Comparison of ENCODE assay signal across 21 mouse cellular contexts in genomic region chr2:52753573-52754317, GRCm38 (mm10). TPM values are rescaled to one million over a fixed set of nuclear protein-coding genes. Genes with fewer than 3 reads are reported as not detected.
A peak's percentile ranks its signal among the peaks of the same experiment; 100 is the strongest.
DNase-seq lines count a peak whose midpoint lies in the region; ATAC-seq and TF ChIP-seq lines count a peak whose summit lies in the region.
"Had no signal": no experiment of that assay in that cellular context is flagged by ENCODE, and none has a peak within 500 bp of the region (broad histone marks: within the 10 kb centered on the region; RNA-seq: fewer than 3 reads in every experiment).

No protein-coding gene starts in this region.

- no peaks in the 10 kb centered on the region for H3K9me3 ChIP-seq in hindbrain, embryonic 11.5 days (ENCODE audit: control insufficient read depth, low read length)
- H3K9me3 ChIP-seq in hindbrain, embryonic 14.5 days (ENCODE audit: control insufficient read depth, low read length), result no peaks in the 10 kb centered on the region
- no peaks in the 10 kb centered on the region for H3K9me3 ChIP-seq in midbrain, embryonic 11.5 days (ENCODE audit: control insufficient read depth, low read length)
- H3K9me3 ChIP-seq in midbrain, embryonic 15.5 days, result no peaks in the 10 kb centered on the region
- no peaks in the 10 kb centered on the region for H3K9me3 ChIP-seq in midbrain, postnatal 0 days (ENCODE audit: low read length)
- H3K9me3 ChIP-seq: embryonic facial prominence, embryonic 13.5 days; heart, embryonic 10.5 days; limb, embryonic 13.5 days had no signal

- no peak overlapping the region for H3K9ac ChIP-seq in hindbrain, embryonic 11.5 days (ENCODE audit: low read depth, low read length)
- no peak overlapping the region for H3K9ac ChIP-seq in hindbrain, embryonic 14.5 days
- no peak overlapping the region for H3K9ac ChIP-seq in midbrain, embryonic 11.5 days (ENCODE audit: low read length)
- H3K9ac ChIP-seq in midbrain, embryonic 15.5 days, result no peak overlapping the region
- H3K9ac ChIP-seq in midbrain, postnatal 0 days (replicated peaks; ENCODE audit: low read length, poor library complexity, severe bottlenecking), result no peak overlapping the region
- H3K9ac ChIP-seq: embryonic facial prominence, embryonic 13.5 days; limb, embryonic 13.5 days; liver, embryonic 14.5 days; lung, embryonic 14.5 days had no signal

- DNase-seq in hindbrain, embryonic 11.5 days (ENCODE audit: low spot score), result peak; percentile 42
- DNase-seq in hindbrain, embryonic 14.5 days (ENCODE audit: low spot score), result no peak
- DNase-seq in midbrain, embryonic 11.5 days (ENCODE audit: low spot score, missing footprints), result peak; percentile 89
- DNase-seq in embryo, embryonic 10.5 days (ENCODE audit: low spot score), result peak; percentile 56
- DNase-seq in midbrain, postnatal 0 days (ENCODE audit: low spot score), result peak; percentile 32
- no peak for DNase-seq in cerebellum, adult 11 months
- DNase-seq in layer of hippocampus, adult 9-11 months, result no peak
- DNase-seq: adrenal gland, postnatal 14 days; cerebellum, adult 9-10 months; kidney, postnatal 36 days; lung, embryonic 14.5 days; right cerebral cortex, postnatal 14 days had no signal

- no peak overlapping the region for H3K27ac ChIP-seq in hindbrain, embryonic 11.5 days (ENCODE audit: low read depth, low read length)
- H3K27ac ChIP-seq in hindbrain, embryonic 14.5 days, result no peak overlapping the region
- peak overlapping the region; percentile 44; the same call in 1 of the 2 replicates for H3K27ac ChIP-seq in midbrain, embryonic 11.5 days (ENCODE audit: low read depth, low read length)
- no peak overlapping the region for H3K27ac ChIP-seq in midbrain, embryonic 15.5 days
- no peak overlapping the region for H3K27ac ChIP-seq in midbrain, postnatal 0 days (ENCODE audit: low read depth, low read length)
- H3K27ac ChIP-seq: embryonic facial prominence, embryonic 13.5 days; heart, embryonic 10.5 days; limb, embryonic 13.5 days; liver, embryonic 14.5 days had no signal

- H3K4me3 ChIP-seq in hindbrain, embryonic 11.5 days (ENCODE audit: low read depth, low read length), result no peak overlapping the region
- no peak overlapping the region for H3K4me3 ChIP-seq in hindbrain, embryonic 14.5 days (replicated peaks; ENCODE audit: low read length)
- H3K4me3 ChIP-seq in midbrain, embryonic 11.5 days (ENCODE audit: low read depth, low read length), result no peak overlapping the region
- no peak overlapping the region for H3K4me3 ChIP-seq in midbrain, embryonic 15.5 days
- H3K4me3 ChIP-seq in midbrain, postnatal 0 days (ENCODE audit: low read depth, low read length), result no peak overlapping the region
- H3K4me3 ChIP-seq: embryonic facial prominence, embryonic 13.5 days; erythroblast, embryonic 14.5 days; heart, embryonic 10.5 days; limb, embryonic 13.5 days had no signal

- peak; percentile 65 for ATAC-seq in hindbrain, embryonic 11.5 days (ENCODE audit: low FRiP score)
- no peak for ATAC-seq in hindbrain, embryonic 14.5 days (ENCODE audit: low FRiP score)
- peak; percentile 86 for ATAC-seq in midbrain, embryonic 11.5 days (ENCODE audit: low FRiP score)
- no peak for ATAC-seq in midbrain, embryonic 15.5 days (replicated peaks)
- ATAC-seq in midbrain, postnatal 0 days (ENCODE audit: low FRiP score), result no peak
- ATAC-seq: activated CD4-positive, CD25-positive, alpha-beta regulatory T cell, adult 4 months; forebrain, embryonic 14.5 days; intestine, embryonic 16.5 days had no signal

- no peak overlapping the region for H3K4me2 ChIP-seq in hindbrain, embryonic 11.5 days (replicated peaks; ENCODE audit: low read depth, low read length)
- no peak overlapping the region for H3K4me2 ChIP-seq in hindbrain, embryonic 14.5 days (replicated peaks)
- H3K4me2 ChIP-seq in midbrain, embryonic 11.5 days, result no peak overlapping the region
- no peak overlapping the region for H3K4me2 ChIP-seq in midbrain, embryonic 15.5 days
- no peak overlapping the region for H3K4me2 ChIP-seq in midbrain, postnatal 0 days (ENCODE audit: low read depth, low read length, poor library complexity, severe bottlenecking)
- H3K4me2 ChIP-seq: embryonic facial prominence, embryonic 13.5 days; limb, embryonic 13.5 days; lung, embryonic 14.5 days had no signal

- H3K4me1 ChIP-seq in hindbrain, embryonic 11.5 days (replicated peaks; ENCODE audit: control insufficient read depth, insufficient read depth, low read length), result no peaks in the 10 kb centered on the region
- H3K4me1 ChIP-seq in hindbrain, embryonic 14.5 days (replicated peaks; ENCODE audit: control insufficient read depth, insufficient read depth, low read length), result no peaks in the 10 kb centered on the region
- peaks cover 3% of the 10 kb centered on the region for H3K4me1 ChIP-seq in midbrain, embryonic 11.5 days (ENCODE audit: control insufficient read depth, insufficient read depth, low read length)
- H3K4me1 ChIP-seq in midbrain, embryonic 15.5 days, result no peaks in the 10 kb centered on the region
- H3K4me1 ChIP-seq in midbrain, postnatal 0 days (ENCODE audit: insufficient read depth, low read length), result no peaks in the 10 kb centered on the region
- H3K4me1 ChIP-seq: embryonic facial prominence, embryonic 13.5 days; heart, embryonic 10.5 days; limb, embryonic 13.5 days had no signal

- H3K36me3 ChIP-seq in hindbrain, embryonic 11.5 days (ENCODE audit: control insufficient read depth, insufficient read depth, low read length), result no peaks in the 10 kb centered on the region
- H3K36me3 ChIP-seq in hindbrain, embryonic 14.5 days (replicated peaks; ENCODE audit: control insufficient read depth, insufficient read depth), result no peaks in the 10 kb centered on the region
- no peaks in the 10 kb centered on the region for H3K36me3 ChIP-seq in midbrain, embryonic 11.5 days (ENCODE audit: control insufficient read depth, insufficient read depth, low read length)
- H3K36me3 ChIP-seq in midbrain, embryonic 15.5 days (replicated peaks), result no peaks in the 10 kb centered on the region
- no peaks in the 10 kb centered on the region for H3K36me3 ChIP-seq in midbrain, postnatal 0 days (ENCODE audit: insufficient read depth, low read length)
- H3K36me3 ChIP-seq: embryonic facial prominence, embryonic 13.5 days; heart, embryonic 10.5 days; limb, embryonic 13.5 days had no signal

- no peaks in the 10 kb centered on the region for H3K27me3 ChIP-seq in hindbrain, embryonic 11.5 days (ENCODE audit: control insufficient read depth, insufficient read depth, low read length)
- no peaks in the 10 kb centered on the region for H3K27me3 ChIP-seq in hindbrain, embryonic 14.5 days (ENCODE audit: control insufficient read depth, insufficient read depth, low read length)
- no peaks in the 10 kb centered on the region for H3K27me3 ChIP-seq in midbrain, embryonic 11.5 days (ENCODE audit: control insufficient read depth, insufficient read depth, low read length)
- no peaks in the 10 kb centered on the region for H3K27me3 ChIP-seq in midbrain, embryonic 15.5 days (replicated peaks)
- no peaks in the 10 kb centered on the region for H3K27me3 ChIP-seq in midbrain, postnatal 0 days (ENCODE audit: insufficient read depth, low read length)
- H3K27me3 ChIP-seq: embryonic facial prominence, embryonic 13.5 days; limb, embryonic 13.5 days had no signal

- TF ChIP-seq CTCF in midbrain, postnatal 0 days (IDR thresholded peaks at IDR 0.05), result no peak

- 51% methylated on average over 3 of the region's 3 CpGs for WGBS in hindbrain, embryonic 11.5 days
- WGBS in hindbrain, embryonic 14.5 days, result 23% methylated on average over 3 of the region's 3 CpGs
- 39% methylated on average over 3 of the region's 3 CpGs for WGBS in midbrain, embryonic 11.5 days
- 25% methylated on average over 3 of the region's 3 CpGs for WGBS in midbrain, embryonic 15.5 days
- WGBS in midbrain, postnatal 0 days, result 28% methylated on average over 3 of the region's 3 CpGs

RNA-seq across cellular contexts. Expression of gene Stam2, which starts 11.7 kb away (rescaled TPM):
- 45.9 and 48.8 TPM in 2 replicates for polyA plus RNA-seq in hindbrain, embryonic 11.5 days (2014; fragmentation: Nextera tagmentation; extraction: Ambion mirVana)
- polyA plus RNA-seq in hindbrain, embryonic 14.5 days (2014; fragmentation: Nextera tagmentation; extraction: Ambion mirVana), result 46.9 and 50.7 TPM in 2 replicates
- polyA plus RNA-seq in midbrain, embryonic 11.5 days (2014; fragmentation: Nextera tagmentation; extraction: Ambion mirVana), result 44.4 and 45.9 TPM in 2 replicates
- 38.1 and 39.0 TPM in 2 replicates for polyA plus RNA-seq in midbrain, embryonic 15.5 days (2015; fragmentation: Nextera tagmentation; extraction: Ambion mirVana)
- 27.5 and 38.1 TPM in 2 replicates for total RNA-seq in midbrain, postnatal 0 days (2014; rRNA removed)
- 26.1 and 27.3 TPM in 2 replicates for polyA plus RNA-seq in midbrain, postnatal 0 days (2015; fragmentation: Nextera tagmentation; extraction: Ambion mirVana)

Comparison
In these comparisons a context has a peak if more than half of its experiments do, and no peak if none do; other contexts are left out.
1. ATAC-seq: peak in hindbrain, embryonic 11.5 days (single experiment) and midbrain, embryonic 11.5 days (single experiment); none in hindbrain, embryonic 14.5 days (single experiment), midbrain, embryonic 15.5 days (single experiment) and midbrain, postnatal 0 days (single experiment).
2. DNase-seq: peak in hindbrain, embryonic 11.5 days (single experiment), midbrain, embryonic 11.5 days (single experiment), embryo, embryonic 10.5 days (single experiment) and midbrain, postnatal 0 days (single experiment); none in hindbrain, embryonic 14.5 days (single experiment), cerebellum, adult 11 months (single experiment) and layer of hippocampus, adult 9-11 months (single experiment).